Mouse (Mus musculus) common myeloid progenitor, adult 5-6 weeks (primary cell): ENCODE measurements around the gene Ust. TPM values are rescaled to one million over a fixed set of nuclear protein-coding genes. Genes with fewer than 3 reads are reported as not detected.

ENCODE experiments used
- ATAC-seq: replicated peaks from 2 replicates; pipeline ENCODE4 v1.8.0; 2016; ENCODE audit warnings: low read depth, mild to moderate bottlenecking, moderate TSS enrichment, inconsistent platforms; ENCODE audit not compliant: poor library complexity, severe bottlenecking
- total RNA-seq: library from RNA; stranded (forward); fragments of 200-1000, 187-1606 nt; gene quantifications from 2 replicates; pipeline ENCODE4 v1.2.3, GENCODE M21; 2017

Ust gene
- total RNA-seq, 1 experiment from 2014 or later, result 1.0 TPM

DNA sequence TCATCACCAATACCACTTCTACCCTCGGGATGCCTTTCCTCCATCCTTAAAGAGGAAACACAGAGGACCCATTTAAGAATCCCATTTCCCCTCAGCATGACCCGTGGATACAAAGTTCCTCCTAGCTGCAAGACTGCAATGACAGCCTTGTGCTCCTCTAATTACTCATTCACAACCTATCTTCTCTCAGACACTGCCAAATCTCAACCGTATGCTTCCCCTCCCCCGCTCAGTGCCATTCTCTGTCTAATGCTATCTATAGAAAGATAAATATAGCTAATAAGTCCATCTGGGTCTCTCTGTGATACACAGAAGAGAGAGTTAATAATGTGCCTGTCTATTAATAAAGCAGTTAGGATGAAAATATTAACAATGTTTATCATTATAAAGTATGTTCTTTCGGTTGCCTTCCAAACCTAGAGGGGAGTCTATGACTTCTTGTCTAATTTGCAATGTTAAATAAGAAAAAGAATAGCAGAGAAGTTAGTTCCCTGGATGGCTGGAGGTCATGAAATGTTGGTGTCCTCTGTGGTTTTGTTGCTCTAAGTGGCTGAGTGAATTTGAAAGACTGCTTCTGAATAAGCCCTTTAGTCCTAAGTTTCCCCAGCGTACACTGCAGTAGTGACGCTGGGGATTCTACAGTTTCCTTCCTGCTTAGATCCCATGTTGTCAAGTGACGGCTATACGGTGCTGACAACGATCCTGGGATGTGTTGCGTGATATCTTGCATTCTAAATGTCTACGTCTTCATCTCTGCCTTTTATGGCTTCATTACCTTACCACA lies 178.8 kb downstream of the Ust start:
- ATAC-seq, result no peak

DNA sequence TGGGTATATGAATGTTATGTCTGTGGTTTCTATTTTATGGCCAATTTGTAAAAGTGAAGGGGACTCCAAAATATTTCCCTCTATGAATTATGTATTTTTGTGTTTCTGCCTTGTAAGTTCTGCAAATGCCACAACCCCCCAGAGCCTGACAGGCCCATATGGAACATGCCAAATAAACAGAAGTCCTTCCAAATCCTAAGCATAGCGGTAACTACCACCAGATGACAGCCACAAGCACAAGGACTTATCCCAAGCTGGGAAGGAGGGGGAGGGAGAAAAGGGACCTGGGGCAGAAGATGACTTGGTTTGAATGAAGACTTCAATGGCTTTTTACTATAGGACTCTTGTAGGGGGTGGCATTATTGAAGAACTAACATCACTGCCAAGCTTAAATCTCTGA lies 182.0 kb downstream of the Ust start:
- no peak for ATAC-seq

DNA sequence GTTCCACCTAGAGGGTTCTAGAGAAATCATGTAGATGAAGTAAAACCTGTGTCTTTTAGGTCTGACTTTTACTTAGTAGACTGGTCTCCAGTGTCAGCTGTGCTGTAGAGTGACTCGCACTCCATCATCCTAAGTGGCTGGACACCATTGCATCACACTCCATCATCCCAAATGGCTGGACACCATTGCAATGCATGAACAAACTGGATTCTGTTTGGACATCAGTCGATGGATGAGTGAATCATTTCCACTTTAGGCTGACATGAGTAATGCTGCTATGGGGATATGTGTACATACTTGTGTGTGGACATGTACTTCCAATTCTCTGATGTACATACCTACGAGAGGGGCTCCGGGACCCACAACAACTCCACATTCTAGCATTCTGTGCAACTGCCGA lies 187.7 kb downstream of the Ust start:
- ATAC-seq, result no peak

DNA sequence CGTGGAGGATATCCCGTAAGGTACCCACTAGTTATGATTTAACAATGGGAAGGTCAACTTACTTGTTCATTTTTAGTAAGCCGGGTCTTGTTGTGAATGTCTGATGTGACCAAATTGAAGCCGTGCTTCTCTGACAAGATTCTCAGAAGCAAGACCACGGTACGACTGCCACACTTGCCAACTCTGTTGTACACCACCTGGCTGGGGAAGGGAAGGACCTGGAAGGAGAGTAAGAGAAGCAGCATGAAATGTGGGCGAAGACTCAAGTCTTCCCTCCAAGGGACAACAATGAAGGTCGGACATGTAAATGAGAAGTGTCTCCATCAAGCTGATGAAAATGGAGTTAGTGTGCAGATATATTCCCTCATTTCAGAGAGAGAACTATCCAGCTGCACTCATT lies 188.6 kb downstream of the Ust start:
- no peak for ATAC-seq

DNA sequence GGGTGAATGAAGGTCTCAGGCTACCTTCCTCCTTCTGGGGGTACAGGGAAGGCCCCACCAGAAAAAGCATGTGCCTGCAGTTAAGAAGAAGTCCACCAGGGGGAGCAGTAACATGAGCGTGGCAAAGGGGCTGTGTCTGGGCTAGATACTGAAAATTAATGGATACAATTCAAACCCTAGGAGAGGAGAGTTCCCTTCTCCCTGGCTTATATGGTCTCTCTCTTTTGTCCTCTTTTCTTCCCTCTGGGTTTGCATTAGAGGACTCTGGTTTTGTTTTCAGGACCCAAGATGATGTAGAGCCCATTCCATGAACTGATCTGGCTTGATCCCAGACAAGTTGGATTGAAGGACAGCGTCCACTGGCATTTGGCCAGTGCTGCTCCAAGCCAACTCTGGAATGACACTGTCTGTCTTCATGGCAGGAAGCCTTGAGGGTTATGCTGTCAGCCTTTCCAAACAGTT lies 195.3 kb downstream of the Ust start:
- ATAC-seq, result peak; percentile 90

DNA sequence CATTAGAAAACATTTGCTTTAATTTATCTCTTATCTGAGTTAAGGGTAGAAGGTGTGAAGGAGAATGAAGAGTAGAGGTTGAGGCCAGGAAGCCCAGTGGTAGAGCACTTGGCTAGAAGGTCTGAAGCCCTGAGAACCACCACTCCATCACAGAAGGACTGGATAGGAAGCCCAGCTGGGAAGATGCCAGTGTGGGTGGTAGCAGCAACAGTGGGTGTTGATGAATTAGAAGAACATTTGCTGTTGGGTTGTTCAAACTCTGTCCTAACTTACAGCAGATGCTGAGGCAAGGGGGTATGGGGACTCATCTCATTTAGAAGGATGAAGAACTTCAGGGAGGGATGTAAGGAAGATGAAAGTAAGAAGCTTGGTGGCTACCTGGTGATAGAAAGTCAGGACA lies 197.9 kb downstream of the Ust start:
- no peak for ATAC-seq

DNA sequence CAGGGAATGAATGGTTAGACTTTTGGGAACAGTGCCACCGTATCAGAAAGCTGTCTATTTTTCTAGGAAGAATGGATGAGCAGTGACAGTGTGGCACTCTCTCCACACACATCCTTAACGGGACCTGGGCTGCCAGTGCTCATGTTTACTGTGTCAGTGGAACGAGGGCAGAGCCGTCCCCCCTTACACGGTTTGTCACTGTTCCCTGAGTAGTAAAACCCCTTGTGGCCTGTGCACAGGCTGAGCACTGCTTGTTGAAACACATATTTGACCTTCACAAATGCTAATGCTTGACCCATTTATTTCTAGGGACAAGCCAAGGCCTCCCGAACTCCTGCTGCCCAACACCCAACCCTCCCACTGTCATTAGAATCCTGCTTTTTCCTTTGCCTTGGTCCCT lies 209.2 kb downstream of the Ust start:
- ATAC-seq, result no peak

DNA sequence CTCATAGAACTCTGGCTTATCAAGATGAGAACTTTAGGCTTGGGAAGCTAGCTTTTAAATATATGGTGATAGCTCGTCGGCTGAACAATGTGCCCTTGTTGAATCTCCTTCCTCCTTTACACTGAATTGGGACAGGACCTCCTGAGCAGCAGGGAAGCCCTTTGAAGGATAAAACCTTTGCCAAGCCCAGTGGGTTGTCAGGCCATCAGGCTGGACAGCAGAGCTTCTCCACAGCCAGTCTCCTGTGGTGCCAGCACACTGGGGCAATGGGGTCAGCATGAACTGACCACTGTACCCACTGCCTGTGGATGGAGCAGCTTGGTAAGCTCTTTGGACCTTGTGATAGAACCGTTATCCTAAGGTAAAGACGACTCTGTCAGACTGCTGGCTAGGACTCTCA lies 214.4 kb downstream of the Ust start:
- ATAC-seq, result no peak

DNA sequence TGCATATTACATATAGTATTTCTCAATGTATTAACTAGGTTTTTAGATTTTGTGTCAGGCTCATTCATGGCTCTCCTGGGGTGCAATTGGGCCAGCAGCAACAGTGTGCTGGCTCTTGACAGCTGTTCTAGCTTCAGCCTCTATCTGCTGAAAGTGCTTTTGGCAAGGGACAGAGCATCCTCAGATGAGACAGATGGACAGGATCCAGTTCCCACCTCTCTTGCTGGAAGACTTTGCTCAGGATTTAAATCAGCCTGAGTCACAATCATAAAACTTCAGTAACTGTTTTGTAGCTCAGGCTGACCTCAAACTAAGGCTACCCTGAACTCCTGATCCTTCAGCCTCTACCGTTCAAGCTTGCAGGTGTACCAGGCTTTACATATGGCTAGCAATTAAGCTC lies 219.5 kb downstream of the Ust start:
- no peak for ATAC-seq

DNA sequence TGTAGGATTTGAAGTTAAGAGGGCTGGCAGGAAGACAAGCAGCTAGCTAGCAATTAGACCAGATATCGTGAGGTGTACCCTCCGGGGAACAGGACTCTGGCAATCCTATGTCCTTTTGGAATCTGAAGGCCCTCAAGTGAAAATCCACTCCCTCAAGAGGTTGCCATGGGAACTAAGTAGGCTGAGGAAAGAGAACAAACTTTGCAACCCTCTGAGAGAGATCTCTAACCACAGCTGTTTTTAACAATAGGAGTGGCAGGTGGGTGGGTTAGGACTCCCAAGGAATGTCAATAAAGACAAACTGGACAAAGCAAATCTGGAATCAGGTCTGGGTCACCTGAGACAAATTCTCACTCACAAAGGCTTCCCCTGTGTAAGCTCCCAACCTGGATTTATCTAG lies 221.4 kb downstream of the Ust start:
- no peak for ATAC-seq

DNA sequence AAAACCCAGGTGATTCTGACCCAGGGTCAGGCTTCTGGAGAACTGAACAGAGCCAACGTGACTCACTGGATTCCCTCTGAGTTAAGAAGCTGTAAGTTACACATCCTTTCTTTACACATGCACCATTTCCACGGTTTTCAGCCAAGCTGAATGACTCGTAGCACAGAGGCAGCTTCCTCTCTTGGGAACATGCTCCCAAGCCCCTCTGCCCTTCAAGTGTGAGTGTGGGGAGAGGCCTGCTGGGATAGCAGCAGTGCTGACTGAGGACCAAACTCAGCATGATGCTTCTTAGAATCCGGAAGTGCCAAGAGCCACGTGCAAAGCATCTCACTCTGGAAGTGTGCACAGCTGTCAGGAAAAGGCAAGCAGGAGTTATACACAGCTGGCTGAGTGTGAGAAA lies 228.0 kb downstream of the Ust start:
- ATAC-seq, result no peak

DNA sequence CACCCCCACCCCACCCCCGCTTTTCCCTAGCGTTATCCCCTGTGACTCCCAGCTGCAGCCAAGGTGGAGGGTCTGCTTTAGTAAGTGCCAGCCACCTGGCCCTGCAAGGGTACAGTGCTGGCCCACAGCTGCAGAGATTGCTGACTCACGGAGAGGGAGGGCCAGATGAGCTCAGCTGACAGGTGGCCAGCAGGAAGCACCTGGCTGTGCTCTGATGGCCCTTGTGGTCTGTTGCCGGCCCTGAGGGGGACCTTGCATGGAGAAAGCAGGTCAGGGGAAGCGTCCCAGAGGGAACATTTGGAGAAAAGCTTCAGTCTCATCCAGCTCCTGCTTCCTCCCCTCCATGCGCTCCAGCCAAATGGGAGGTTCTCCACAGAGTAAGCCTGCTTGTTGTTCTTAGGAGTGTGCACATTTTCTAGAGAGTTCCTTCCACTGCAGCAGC lies 231.3 kb downstream of the Ust start:
- peak; percentile 45 for ATAC-seq

DNA sequence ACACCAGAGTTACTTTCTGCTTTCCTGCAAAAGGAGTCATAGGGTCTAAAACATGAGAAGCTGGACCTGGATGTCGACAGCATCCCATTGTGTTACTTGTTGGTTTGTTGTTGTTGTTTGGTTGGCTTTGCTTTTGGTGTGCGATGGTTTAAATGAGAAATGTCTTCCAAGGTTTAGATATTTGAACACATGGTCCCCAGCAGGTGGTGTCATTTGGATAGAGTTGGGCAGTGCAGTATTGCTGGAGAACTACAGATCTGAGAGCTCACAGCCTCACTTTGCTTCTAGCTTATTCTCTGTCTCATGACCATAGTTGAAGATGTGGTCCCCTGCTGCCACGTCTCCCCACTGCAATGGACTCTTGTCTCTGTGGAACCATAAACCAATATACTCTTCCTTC lies 234.6 kb downstream of the Ust start:
- no peak for ATAC-seq

DNA sequence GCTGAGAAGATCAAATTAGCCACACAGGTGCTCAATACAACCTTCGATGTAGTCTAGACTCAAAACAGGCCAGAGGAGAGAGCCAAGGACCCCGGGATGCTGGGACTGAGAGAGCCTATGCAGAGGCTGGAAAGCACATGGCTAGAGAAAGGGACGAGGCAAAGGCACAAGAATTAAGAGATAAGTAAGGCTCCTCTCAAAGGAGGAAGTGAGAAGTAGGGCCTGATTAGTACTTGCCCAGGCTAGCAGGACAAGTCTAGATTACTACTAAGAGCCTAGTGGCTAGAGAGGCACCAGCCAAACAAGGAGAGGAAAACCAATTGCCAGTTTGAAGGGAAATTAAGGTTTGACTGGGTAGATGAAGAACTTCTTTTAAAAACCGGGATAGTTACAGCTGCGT lies 241.5 kb downstream of the Ust start:
- ATAC-seq, result 0 out of 2 replicates have a peak, but pooled peaks have one; percentile 39

DNA sequence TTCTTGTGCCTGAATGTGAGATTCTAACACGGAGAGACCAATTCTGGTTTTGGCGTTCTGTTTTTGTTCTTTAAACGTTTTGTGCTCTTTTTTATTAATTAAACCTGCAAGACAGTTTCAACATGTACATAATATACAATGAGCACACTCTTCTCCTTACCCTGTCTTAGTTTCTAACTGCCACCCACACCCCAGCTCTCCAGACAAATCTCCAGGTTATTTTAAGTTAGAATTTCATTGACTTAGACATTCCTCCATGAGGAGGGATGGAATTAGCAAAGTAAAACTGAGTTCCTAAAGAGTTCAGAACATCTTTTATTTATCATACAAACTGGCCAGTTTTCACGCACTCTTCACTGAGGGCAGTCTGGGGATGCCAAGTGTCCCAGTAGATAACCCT lies 248.9 kb downstream of the Ust start:
- ATAC-seq, result no peak

DNA sequence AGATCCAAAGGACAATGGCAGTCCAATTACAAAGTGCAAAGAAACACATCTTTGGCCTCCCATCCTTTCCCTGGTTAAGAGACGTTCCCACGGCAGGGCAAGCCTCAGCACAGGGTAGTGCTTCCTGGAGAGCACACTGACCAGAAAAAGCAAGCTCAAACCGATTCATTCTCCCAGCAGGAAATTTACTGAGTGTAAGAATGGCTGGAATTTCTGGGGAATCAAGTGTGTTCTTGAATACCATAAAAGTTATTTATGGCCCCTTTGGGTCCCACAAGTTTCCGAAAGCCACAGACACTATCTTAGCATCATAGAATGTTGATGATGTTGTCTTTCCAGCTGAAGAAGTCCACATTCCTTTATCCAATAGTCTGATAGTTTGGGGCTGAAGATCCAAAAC lies 258.9 kb downstream of the Ust start:
- ATAC-seq, result no peak

DNA sequence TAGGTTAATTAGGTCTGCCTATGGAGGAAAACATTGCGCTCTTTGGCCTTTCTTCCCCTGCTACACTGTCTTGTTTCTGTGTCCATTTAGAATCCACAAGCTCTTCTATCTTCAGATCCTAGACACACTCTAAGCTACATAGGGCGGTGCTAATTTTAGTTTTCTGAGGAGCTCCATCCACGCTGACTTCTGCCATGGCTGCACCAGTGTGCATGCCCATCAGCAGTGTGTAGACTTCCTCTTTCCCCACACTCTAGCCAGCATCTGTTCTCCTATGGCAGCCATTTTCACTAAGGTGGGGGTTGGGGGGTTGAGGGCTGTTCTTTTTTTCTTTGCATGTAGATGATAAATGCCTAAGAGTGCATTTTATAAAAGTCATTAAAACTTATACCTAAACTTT lies 268.6 kb downstream of the Ust start:
- peak; percentile 65; the same call in 1 of the 2 replicates for ATAC-seq

DNA sequence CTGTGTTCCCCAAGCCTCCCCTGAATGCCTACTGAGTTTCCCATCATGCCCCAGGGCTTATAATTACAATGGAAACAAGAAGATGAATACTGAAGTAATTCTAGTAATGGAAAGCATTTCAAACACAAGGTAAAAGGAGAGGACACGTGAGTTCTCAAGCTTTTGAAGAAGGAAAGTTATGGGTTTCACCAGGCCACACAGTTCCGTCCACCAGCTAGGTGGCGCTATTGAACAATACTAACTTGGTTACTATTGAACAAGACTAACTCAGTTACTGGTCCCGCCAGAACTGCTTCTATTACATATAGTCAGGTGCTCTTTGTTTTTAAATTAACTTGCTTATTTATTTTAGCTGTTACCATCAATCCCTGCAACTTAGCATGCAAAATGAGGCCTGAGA lies 276.3 kb downstream of the Ust start:
- ATAC-seq, result peak; percentile 60; the same call in 1 of the 2 replicates

DNA sequence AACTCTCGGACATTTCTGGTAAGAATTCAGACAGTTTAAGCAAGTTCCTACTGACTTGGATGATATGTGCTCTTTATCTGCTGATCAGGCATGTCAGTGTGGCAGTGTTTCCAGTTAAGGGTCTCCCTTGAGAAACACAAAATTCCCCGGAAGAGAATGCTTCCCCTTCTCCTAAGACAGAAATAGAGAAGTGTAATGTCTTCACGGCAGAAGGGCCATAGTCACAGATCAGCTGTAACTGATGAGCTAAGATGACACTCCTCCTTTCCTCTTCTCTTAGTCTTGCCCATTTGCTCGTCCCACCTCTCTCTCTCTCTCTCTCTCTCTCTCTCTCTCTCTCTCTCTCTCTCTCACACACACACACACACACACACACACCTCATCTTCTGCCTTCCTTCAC lies 277.9 kb downstream of the Ust start:
- ATAC-seq, result peak; percentile 40; the same call in 1 of the 2 replicates

DNA sequence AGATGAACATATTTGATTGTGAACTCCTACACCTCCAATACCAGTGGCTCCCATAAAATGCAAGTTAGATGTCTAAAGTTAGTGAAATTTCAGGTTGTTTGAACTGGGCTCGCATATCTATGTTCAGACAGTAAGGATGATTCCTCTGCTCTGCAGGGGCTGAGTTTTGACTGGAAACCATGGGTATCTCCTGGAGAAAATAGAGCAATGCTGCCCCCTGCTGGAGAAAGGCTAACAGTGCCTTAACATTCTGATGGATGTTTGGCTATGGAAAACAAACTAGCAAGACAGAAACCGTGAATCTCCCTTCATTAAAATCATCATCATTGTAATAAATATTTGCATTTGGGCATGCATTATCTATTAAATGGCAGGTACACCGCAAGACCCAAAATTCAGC lies 278.4 kb downstream of the Ust start:
- peak; percentile 68 for ATAC-seq

DNA sequence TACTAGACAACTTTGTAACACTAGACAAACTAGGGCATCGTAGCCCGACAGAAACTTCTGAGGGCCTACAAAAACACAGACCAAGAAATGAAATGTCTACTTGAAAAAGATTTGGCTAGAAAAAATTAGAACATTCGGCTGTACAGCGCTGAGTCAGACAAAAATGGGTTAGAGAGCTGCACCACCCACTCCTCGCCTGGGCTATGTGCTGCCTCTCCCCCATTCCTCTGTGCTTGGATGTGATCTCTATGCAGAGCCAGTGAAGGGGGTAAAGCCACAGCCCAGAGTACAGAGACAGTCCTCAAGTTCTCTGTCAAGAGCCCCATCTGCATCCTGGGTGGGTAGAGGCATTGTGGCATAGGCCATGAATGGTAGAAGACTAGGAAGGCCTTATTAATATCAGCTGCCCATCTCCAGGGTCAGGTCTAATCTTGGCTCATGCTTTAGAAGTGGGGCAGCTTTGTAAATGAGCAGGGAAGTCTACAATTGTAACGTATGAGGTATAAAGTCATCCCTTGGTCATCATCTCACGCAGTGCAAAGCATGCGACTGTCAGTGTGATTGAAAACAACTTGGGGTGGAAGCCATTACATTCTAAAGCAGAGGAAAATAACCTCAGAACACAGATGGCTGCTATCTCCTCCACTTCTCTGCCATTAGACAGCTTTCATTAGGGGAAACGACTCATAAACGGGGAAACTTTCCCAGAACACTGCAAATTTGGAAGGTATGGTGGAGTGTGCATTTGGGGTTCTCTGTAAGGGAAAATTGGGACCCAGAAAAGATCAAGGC lies 281.6 kb downstream of the Ust start:
- no peak for ATAC-seq
